Mouse (Mus musculus) adrenal gland, adult 8-10 months (tissue): Measurements from ENCODE around the gene Paqr6. TPM values are rescaled to one million over a fixed set of nuclear protein-coding genes. Genes with fewer than 3 reads are reported as not detected.

Experiments used
- DNase-seq: peaks from one replicate; pipeline ENCODE4 v3.0.0; 2022
- total RNA-seq, 4 experiments: library from RNA; stranded (reverse); gene quantifications; 2 replicates each; pipeline ENCODE4 v1.2.4; 2022

The Paqr6 gene
- total RNA-seq, 4 experiments from 2014 or later: 4.1 to 6.9 (median 5.4) TPM

- peak; percentile 66 for DNase-seq
Measured at GRCm38 (mm10) chr3:88411681-88412080, 47.3 kb downstream of the Paqr6 start.

- no peak for DNase-seq
Measured at GRCm38 (mm10) chr3:88412636-88413035, 48.3 kb downstream of the Paqr6 start.

- no peak for DNase-seq
Measured at GRCm38 (mm10) chr3:88415668-88416067, 51.3 kb downstream of the Paqr6 start.

GRCm38 (mm10) chr3:88418016-88418415, 53.6 kb downstream of the Paqr6 start:
- no peak for DNase-seq

Other genes starting within 250 kb of the Paqr6 start
- gene Mef2d, start 222.2 kb upstream of the Paqr6 start, total RNA-seq: 100 to 1,000 TPM in 1 of 4 experiments, 10 to 100 TPM in 3; 82.0 to 111 (median 89.0) TPM
- 10 to 100 TPM; 12.0 to 27.5 (median 17.3) TPM for gene Rhbg, start 109.9 kb upstream of the Paqr6 start, total RNA-seq
- 1 to 10 TPM; 1.3 to 3.1 (median 2.3) TPM for gene Gm38392, start 77.4 kb upstream of the Paqr6 start, total RNA-seq
- gene Tsacc, start 67.6 kb upstream of the Paqr6 start, total RNA-seq: 1 to 10 TPM; 6.2 to 9.3 (median 8.2) TPM
- gene Cct3, start 67.5 kb upstream of the Paqr6 start, total RNA-seq: 100 to 1,000 TPM; 250 to 360 (median 279) TPM
- gene Glmp, start 39.6 kb upstream of the Paqr6 start, total RNA-seq: 100 to 1,000 TPM; 233 to 293 (median 254) TPM
- 1 to 10 TPM; 4.4 to 7.1 (median 5.9) TPM for gene Tmem79, start 28.4 kb upstream of the Paqr6 start, total RNA-seq
- 10 to 100 TPM; 48.2 to 66.6 (median 55.9) TPM for gene Smg5, start 28.3 kb upstream of the Paqr6 start, total RNA-seq
- gene Bglap3, start 8.2 kb downstream of the Paqr6 start, total RNA-seq: 1 to 10 TPM in 2 of 4 experiments, under 1 TPM in 1, not detected in 1; 0.89 to 1.9 (median 1.3) TPM
- 1 to 10 TPM in 1 of 4 experiments, not detected in 3; 2.1 TPM for gene Bglap2, start 14.1 kb downstream of the Paqr6 start, total RNA-seq
- 1 to 10 TPM in 2 of 4 experiments, under 1 TPM in 2; 0.77 to 7.8 (median 2.5) TPM for gene Bglap, start 19.9 kb downstream of the Paqr6 start, total RNA-seq
- 10 to 100 TPM; 31.5 to 46.9 (median 34.3) TPM for gene Pmf1, start 45.7 kb downstream of the Paqr6 start, total RNA-seq
- 10 to 100 TPM; 44.3 to 50.8 (median 47.0) TPM for gene Slc25a44, start 60.6 kb downstream of the Paqr6 start, total RNA-seq
- gene Sema4a, start 96.6 kb downstream of the Paqr6 start, total RNA-seq: 10 to 100 TPM; 12.2 to 14.0 (median 12.5) TPM
- gene Lmna, start 145.4 kb downstream of the Paqr6 start, total RNA-seq: 100 to 1,000 TPM in 3 of 4 experiments, 10 to 100 TPM in 1; 88.2 to 134 (median 124) TPM
- 1 to 10 TPM; 2.8 to 4.3 (median 3.9) TPM for gene Mex3a, start 167.8 kb downstream of the Paqr6 start, total RNA-seq
- not detected for gene Rab25, start 183.7 kb downstream of the Paqr6 start, total RNA-seq
- gene Lamtor2, start 188.5 kb downstream of the Paqr6 start, total RNA-seq: 100 to 1,000 TPM; 138 to 164 (median 144) TPM
- gene Ubqln4, start 189.2 kb downstream of the Paqr6 start, total RNA-seq: 10 to 100 TPM; 64.1 to 81.3 (median 66.7) TPM
- 100 to 1,000 TPM; 139 to 217 (median 172) TPM for gene Ssr2, start 211.3 kb downstream of the Paqr6 start, total RNA-seq
- gene Arhgef2, start 241.4 kb downstream of the Paqr6 start, total RNA-seq: 10 to 100 TPM; 22.0 to 48.2 (median 31.5) TPM